Mouse (Mus musculus): ENCODE measurements at regions not wholly inside any gene's neighbourhood (a gene's known extent, or its start where the extent isn't known, plus 50 kb on each side); places are given as distances from the start of the nearest gene placed in this dataset.
A peak's percentile ranks its signal among the peaks of the same experiment; 100 is the strongest.

DNA sequence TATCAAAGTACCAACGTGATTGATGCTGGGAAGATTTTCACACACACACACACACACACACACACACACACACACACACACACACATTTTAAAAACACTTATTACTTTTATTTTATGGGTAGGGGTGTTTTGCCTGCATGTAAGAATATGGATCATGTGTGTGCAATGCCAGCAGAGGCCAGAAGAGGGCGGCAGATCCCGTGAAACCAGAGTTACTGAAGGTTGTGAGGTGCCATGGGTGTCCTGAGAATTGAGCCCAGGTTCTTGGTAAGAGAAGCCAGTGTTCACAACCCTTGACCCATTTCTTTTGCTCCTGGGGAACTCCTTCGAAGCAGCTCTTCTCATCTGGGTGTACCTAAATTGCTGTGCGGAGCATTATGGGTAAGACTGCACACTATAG, 102.4 kb upstream of the Zfp64 start:
- Histone ChIP-seq H3K27me3 (ENCODE audit: control insufficient read depth, insufficient read depth, low read length) (no peaks in the 10 kb centered on the region), H3K4me2 (ENCODE audit: low read depth) (no peak overlapping the region), H3K36me3 (replicated peaks; ENCODE audit: control insufficient read depth, insufficient read depth, low read depth) (no peaks in the 10 kb centered on the region), H3K4me1 (replicated peaks; ENCODE audit: control insufficient read depth in 2 of 2, insufficient read depth in 2 of 2, low read length in 1 of 2) (no peaks in the 10 kb centered on the region), H3K27ac (no peak overlapping the region), H3K9me3 (ENCODE audit: control insufficient read depth, low read length) (no peaks in the 10 kb centered on the region), H3K4me3 (ENCODE audit: insufficient read depth in 1 of 2, low read depth in 2 of 2, low read length in 2 of 2) (no peak overlapping the region), H3K9ac (replicated peaks) (no peak overlapping the region)
- DNase-seq (ENCODE audit: low read depth in 3 of 3, low spot score in 3 of 3) (no peak), ATAC-seq (ENCODE audit: insufficient read depth) (no peak)
- no peak for TF ChIP-seq EP300 (IDR thresholded peaks at IDR 0.05; ENCODE audit: low read depth)
- TF ChIP-seq CTCF (IDR thresholded peaks at IDR 0.05; ENCODE audit: low read depth), result peak; percentile 57
- WGBS (ENCODE audit: insufficient replicate concordance), result 55% methylated on average over 5 of the region's 5 CpGs

DNA sequence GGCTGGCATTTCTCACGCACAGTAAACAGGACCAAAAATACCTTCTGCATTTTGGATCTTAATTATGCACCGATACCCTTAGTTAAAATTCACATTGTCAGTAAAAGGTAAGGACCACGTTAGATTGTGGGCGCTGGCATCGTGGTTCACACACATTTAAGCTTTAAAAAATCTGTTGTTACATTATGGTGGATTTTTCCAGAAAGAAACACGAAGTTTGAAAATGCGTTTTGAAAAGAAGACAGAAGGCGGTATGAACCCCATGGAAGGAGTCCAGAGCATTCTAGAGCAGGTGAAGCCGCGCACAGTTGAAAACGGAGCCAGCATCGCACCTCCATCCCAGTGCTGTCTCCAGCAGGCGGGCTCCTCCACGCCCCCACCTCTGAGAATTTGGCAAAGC, 94.6 kb upstream of the Zfp64 start:
- no peak for DNase-seq (ENCODE audit: low read depth in 3 of 3, low spot score in 3 of 3)
- no peak overlapping the region for H3K4me3 ChIP-seq (ENCODE audit: insufficient read depth in 1 of 2, low read depth in 2 of 2, low read length in 2 of 2)
- no peaks in the 10 kb centered on the region for H3K4me1 ChIP-seq (replicated peaks; ENCODE audit: control insufficient read depth in 2 of 2, insufficient read depth in 2 of 2, low read length in 1 of 2)
- no peaks in the 10 kb centered on the region for H3K27me3 ChIP-seq (ENCODE audit: control insufficient read depth, insufficient read depth, low read length)
- no peak overlapping the region for H3K27ac ChIP-seq
- no peak for ATAC-seq (ENCODE audit: insufficient read depth)
- WGBS (ENCODE audit: insufficient replicate concordance), result 71% methylated on average over 14 of the region's 14 CpGs
- no peaks in the 10 kb centered on the region for H3K9me3 ChIP-seq (ENCODE audit: control insufficient read depth, low read length)
- no peak overlapping the region for H3K4me2 ChIP-seq (ENCODE audit: low read depth)
- H3K36me3 ChIP-seq (replicated peaks; ENCODE audit: control insufficient read depth, insufficient read depth, low read depth), result no peaks in the 10 kb centered on the region
- TF ChIP-seq CTCF (IDR thresholded peaks at IDR 0.05; ENCODE audit: low read depth) (no peak), EP300 (IDR thresholded peaks at IDR 0.05; ENCODE audit: low read depth) (no peak)
- H3K9ac ChIP-seq (replicated peaks), result no peak overlapping the region

DNA sequence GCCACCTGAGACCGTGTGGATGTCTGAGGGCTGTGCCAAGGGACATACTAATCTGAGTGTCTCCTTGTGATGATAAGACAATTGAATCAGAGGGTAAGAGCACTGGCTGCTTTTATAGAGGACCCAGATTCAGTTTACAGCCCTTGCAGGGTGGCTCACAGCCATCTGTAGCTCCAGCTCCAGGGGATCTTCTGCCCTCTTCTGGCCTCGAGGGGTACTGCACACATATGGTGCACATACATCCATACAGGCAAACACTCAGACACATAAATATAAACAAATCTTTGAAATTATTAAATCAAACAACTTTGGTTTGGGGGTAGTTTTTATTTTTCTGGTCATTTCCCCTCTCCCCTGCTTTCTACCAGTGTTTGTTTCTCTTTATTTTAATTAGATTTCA, 86.4 kb upstream of the Zfp64 start:
- H3K27me3 ChIP-seq (ENCODE audit: control insufficient read depth, insufficient read depth, low read length), result no peaks in the 10 kb centered on the region
- TF ChIP-seq EP300 (IDR thresholded peaks at IDR 0.05; ENCODE audit: low read depth) (no peak), CTCF (IDR thresholded peaks at IDR 0.05; ENCODE audit: low read depth) (peak; percentile 36; the same call in 1 of the 2 replicates)
- H3K4me1 ChIP-seq (replicated peaks; ENCODE audit: control insufficient read depth in 2 of 2, insufficient read depth in 2 of 2, low read length in 1 of 2), result no peaks in the 10 kb centered on the region
- no peak for ATAC-seq (ENCODE audit: insufficient read depth)
- no peaks in the 10 kb centered on the region; the same call in 1 of the 2 replicates for H3K9me3 ChIP-seq (ENCODE audit: control insufficient read depth, low read length)
- no peak for DNase-seq (ENCODE audit: low read depth in 3 of 3, low spot score in 3 of 3)
- no peak overlapping the region for H3K4me3 ChIP-seq (ENCODE audit: insufficient read depth in 1 of 2, low read depth in 2 of 2, low read length in 2 of 2)
- H3K27ac ChIP-seq, result no peak overlapping the region
- no peaks in the 10 kb centered on the region for H3K36me3 ChIP-seq (replicated peaks; ENCODE audit: control insufficient read depth, insufficient read depth, low read depth)
- no peak overlapping the region for H3K4me2 ChIP-seq (ENCODE audit: low read depth)
- no peak overlapping the region for H3K9ac ChIP-seq (replicated peaks)
- WGBS (ENCODE audit: insufficient replicate concordance), result 51% methylated on average over 2 of the region's 2 CpGs

DNA sequence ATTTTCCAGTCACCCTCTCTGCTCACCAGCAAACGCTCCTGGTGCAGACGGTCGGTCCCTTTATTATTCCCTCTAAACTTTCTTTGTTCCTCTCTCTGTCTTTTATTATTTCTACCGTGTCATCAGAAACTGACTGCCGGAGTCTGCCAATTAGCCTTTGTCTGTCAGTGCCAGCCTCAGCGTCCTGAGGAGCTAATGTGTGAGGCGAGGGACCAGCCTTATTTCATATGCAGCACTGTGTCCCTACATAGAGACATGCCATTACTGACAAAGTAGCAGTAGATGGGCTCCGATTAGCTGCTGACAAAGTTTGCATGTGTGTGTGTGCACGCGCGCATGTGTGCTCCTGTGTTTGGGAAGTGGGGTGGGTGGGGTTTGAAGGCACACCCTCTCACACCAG, 82.6 kb upstream of the Zfp64 start:
- Histone ChIP-seq H3K36me3 (replicated peaks; ENCODE audit: control insufficient read depth, insufficient read depth, low read depth) (no peaks in the 10 kb centered on the region), H3K4me1 (replicated peaks; ENCODE audit: control insufficient read depth in 2 of 2, insufficient read depth in 2 of 2, low read length in 1 of 2) (no peaks in the 10 kb centered on the region), H3K9me3 (ENCODE audit: control insufficient read depth, low read length) (no peaks in the 10 kb centered on the region; the same call in 1 of the 2 replicates), H3K9ac (replicated peaks) (no peak overlapping the region), H3K4me2 (ENCODE audit: low read depth) (no peak overlapping the region), H3K4me3 (ENCODE audit: insufficient read depth in 1 of 2, low read depth in 2 of 2, low read length in 2 of 2) (no peak overlapping the region), H3K27me3 (ENCODE audit: control insufficient read depth, insufficient read depth, low read length) (no peaks in the 10 kb centered on the region), H3K27ac (no peak overlapping the region)
- 76% methylated on average over 11 of the region's 11 CpGs for WGBS (ENCODE audit: insufficient replicate concordance)
- TF ChIP-seq EP300 (IDR thresholded peaks at IDR 0.05; ENCODE audit: low read depth), result no peak
- no peak for TF ChIP-seq CTCF (IDR thresholded peaks at IDR 0.05; ENCODE audit: low read depth)
- DNase-seq (ENCODE audit: low read depth in 3 of 3, low spot score in 3 of 3) (no peak), ATAC-seq (ENCODE audit: insufficient read depth) (no peak)

DNA sequence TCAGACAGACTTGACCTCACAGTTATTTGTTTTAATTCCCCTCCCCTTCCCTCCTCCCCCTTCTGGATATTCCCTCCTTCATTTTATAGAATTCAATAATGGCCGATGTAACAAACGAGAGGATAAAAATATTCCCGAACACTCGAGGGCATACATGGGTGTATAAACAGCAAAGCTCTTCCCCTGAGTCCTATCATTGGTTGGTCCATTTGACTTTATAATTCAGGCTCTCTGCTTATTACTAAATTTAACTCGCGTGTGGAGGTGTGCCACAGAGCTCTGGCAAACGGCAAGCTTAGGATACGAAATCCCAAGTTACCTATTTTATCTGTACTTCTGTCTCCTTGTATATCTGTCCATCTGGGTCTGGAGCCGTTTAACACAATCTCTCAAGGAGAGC, 82.1 kb upstream of the Zfp64 start:
- Histone ChIP-seq H3K36me3 (replicated peaks; ENCODE audit: control insufficient read depth, insufficient read depth, low read depth) (no peaks in the 10 kb centered on the region), H3K27me3 (ENCODE audit: control insufficient read depth, insufficient read depth, low read length) (no peaks in the 10 kb centered on the region), H3K27ac (no peak overlapping the region), H3K9ac (replicated peaks) (no peak overlapping the region), H3K4me2 (ENCODE audit: low read depth) (no peak overlapping the region), H3K4me1 (replicated peaks; ENCODE audit: control insufficient read depth in 2 of 2, insufficient read depth in 2 of 2, low read length in 1 of 2) (no peaks in the 10 kb centered on the region), H3K9me3 (ENCODE audit: control insufficient read depth, low read length) (no peaks in the 10 kb centered on the region; the same call in 1 of the 2 replicates), H3K4me3 (ENCODE audit: insufficient read depth in 1 of 2, low read depth in 2 of 2, low read length in 2 of 2) (no peak overlapping the region)
- TF ChIP-seq CTCF (IDR thresholded peaks at IDR 0.05; ENCODE audit: low read depth), result no peak
- ATAC-seq (ENCODE audit: insufficient read depth) (no peak), DNase-seq (ENCODE audit: low read depth in 3 of 3, low spot score in 3 of 3) (no peak)
- WGBS (ENCODE audit: insufficient replicate concordance), result 73% methylated on average over 9 of the region's 9 CpGs
